Mouse (Mus musculus): ENCODE data around the gene Cyp2c23. TPM values are rescaled to one million over a fixed set of nuclear protein-coding genes. Genes with fewer than 3 reads are reported as not detected.

Gene Cyp2c23
- polyA plus RNA-seq, 1 experiment from 2014 or later: not detected

DNA sequence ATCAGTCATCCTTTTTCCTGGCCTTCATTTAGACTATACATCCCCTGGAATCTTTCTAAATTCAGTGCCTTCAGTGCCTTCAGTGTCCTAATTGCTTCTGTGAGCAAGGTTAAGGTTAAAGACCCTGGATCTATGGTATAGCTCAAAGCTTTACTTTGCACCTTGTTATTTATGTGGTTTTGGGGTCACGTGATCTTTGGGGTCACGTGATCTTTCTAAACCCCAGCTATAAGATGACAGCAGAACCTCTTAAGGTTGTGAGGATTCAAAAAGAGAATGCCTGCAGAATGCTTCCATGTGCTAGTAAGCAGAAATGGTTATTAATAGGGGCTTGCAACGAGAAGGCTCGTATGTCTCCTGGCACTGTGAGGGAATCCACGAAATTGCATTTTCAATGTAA lies 4.4 kb upstream of the Cyp2c23 start:
- DNase-seq (ENCODE audit: low spot score) (no peak), ATAC-seq (replicated peaks; ENCODE audit: low FRiP score, low TSS enrichment, low read depth) (no peak)
- Histone ChIP-seq H3K27me3 (replicated peaks; ENCODE audit: control insufficient read depth, insufficient read depth, low read length) (no peaks in the 10 kb centered on the region), H3K4me2 (ENCODE audit: low read length) (no peak overlapping the region), H3K9me3 (ENCODE audit: control insufficient read depth, low read length) (no peaks in the 10 kb centered on the region), H3K36me3 (ENCODE audit: control insufficient read depth, insufficient read depth, low read length) (peaks cover 34% of the 10 kb centered on the region), H3K4me3 (ENCODE audit: low read depth, low read length) (no peak overlapping the region), H3K27ac (ENCODE audit: low read depth) (no peak overlapping the region), H3K9ac (ENCODE audit: low read length) (no peak overlapping the region), H3K4me1 (replicated peaks; ENCODE audit: control insufficient read depth, insufficient read depth, low read length) (no peaks in the 10 kb centered on the region)
- 92% methylated on average over 5 of the region's 5 CpGs for WGBS

DNA sequence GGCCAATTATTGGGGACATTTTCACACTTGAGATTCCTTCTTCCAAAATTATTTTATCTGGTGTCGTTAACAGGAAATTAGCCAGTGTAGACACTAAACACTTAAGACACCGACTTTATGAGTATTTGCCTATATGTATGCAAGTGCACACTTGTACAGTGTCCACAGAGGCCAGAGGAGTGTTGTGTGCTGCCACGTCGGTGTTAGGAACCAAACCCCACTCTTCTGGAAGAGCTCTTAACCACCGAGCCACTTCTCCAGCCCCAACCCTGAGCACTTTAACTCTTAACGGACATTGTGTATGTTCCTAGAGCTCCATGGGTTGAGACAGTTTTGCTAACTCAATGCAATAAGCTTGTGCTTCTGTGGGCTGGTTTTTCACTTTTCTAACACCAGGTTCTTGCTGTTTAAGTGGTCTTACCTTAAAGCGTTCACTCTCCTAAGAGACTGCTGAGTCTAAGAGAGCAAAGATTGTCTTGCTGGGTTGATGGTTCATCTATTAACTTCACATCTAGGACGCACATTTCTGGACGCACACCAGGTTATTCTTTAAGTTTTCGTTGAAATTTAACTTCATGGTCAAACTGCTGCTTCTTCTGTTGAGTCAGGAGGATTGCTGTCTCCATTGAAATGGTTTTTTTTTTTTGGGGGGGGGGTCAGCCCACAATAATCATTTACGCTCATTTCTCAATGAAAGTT lies 3.2 kb upstream of the Cyp2c23 start:
- H3K4me3 ChIP-seq (ENCODE audit: low read depth, low read length): no peak overlapping the region
- DNase-seq (ENCODE audit: low spot score): no peak
- H3K9me3 ChIP-seq (ENCODE audit: control insufficient read depth, low read length): no peaks in the 10 kb centered on the region
- no peak for ATAC-seq (replicated peaks; ENCODE audit: low FRiP score, low TSS enrichment, low read depth)
- H3K27ac ChIP-seq (ENCODE audit: low read depth): no peak overlapping the region
- 85% methylated on average over 11 of the region's 11 CpGs for WGBS
- H3K36me3 ChIP-seq (ENCODE audit: control insufficient read depth, insufficient read depth, low read length): peaks cover 24% of the 10 kb centered on the region
- H3K4me2 ChIP-seq (ENCODE audit: low read length): no peak overlapping the region
- no peaks in the 10 kb centered on the region for H3K27me3 ChIP-seq (replicated peaks; ENCODE audit: control insufficient read depth, insufficient read depth, low read length)
- H3K9ac ChIP-seq (ENCODE audit: low read length): no peak overlapping the region
- no peaks in the 10 kb centered on the region for H3K4me1 ChIP-seq (replicated peaks; ENCODE audit: control insufficient read depth, insufficient read depth, low read length)

- Histone ChIP-seq H3K4me1 (replicated peaks; ENCODE audit: control insufficient read depth, insufficient read depth, low read length) (no peaks in the 10 kb centered on the region), H3K36me3 (ENCODE audit: control insufficient read depth, insufficient read depth, low read length) (peaks cover 3% of the 10 kb centered on the region; the same call in 1 of the 2 replicates), H3K9me3 (ENCODE audit: control insufficient read depth, low read length) (no peaks in the 10 kb centered on the region), H3K4me3 (ENCODE audit: low read depth, low read length) (no peak overlapping the region), H3K27ac (ENCODE audit: low read depth) (no peak overlapping the region), H3K27me3 (replicated peaks; ENCODE audit: control insufficient read depth, insufficient read depth, low read length) (no peaks in the 10 kb centered on the region), H3K9ac (ENCODE audit: low read length) (no peak overlapping the region), H3K4me2 (ENCODE audit: low read length) (no peak overlapping the region)
- DNase-seq (ENCODE audit: low spot score): no peak
- no peak for ATAC-seq (replicated peaks; ENCODE audit: low FRiP score, low TSS enrichment, low read depth)
- 80% methylated on average over 5 of the region's 5 CpGs for WGBS
Measured at GRCm38 (mm10) chr19:44030024-44030423, 1.0 kb upstream of the Cyp2c23 start.

DNA sequence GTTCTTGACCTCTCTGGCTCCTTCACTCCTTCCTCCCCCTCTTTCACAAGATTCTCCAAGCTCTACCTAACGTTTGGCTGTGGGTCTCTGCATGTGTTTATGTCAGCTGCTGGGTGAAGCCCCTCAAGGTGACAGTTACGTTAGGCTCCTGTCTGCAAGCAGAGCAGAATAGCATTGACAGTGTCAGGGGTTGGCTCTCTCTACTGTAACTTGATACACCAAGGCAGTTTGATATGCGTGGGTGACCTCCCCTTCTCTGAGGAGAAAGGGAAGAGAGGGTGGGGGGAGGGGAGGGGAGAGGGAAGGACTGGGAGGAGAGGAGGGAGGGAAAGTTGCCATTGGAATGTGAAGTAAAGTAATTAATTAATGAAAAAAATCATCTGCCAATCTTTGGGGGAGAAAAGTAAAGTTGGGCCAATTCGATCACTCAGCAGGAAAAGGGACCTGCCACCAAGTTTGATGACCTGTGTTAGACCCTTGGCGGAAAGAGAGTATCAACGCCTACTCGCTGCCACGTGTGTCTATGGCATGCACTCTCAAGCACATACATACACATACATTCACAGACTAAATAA lies 2.0 kb downstream of the Cyp2c23 start:
- WGBS: 61% methylated on average over 8 of the region's 8 CpGs
- Histone ChIP-seq H3K27ac (ENCODE audit: low read depth) (no peak overlapping the region), H3K4me3 (ENCODE audit: low read depth, low read length) (no peak overlapping the region), H3K4me1 (replicated peaks; ENCODE audit: control insufficient read depth, insufficient read depth, low read length) (no peaks in the 10 kb centered on the region), H3K9me3 (ENCODE audit: control insufficient read depth, low read length) (no peaks in the 10 kb centered on the region), H3K27me3 (replicated peaks; ENCODE audit: control insufficient read depth, insufficient read depth, low read length) (no peaks in the 10 kb centered on the region), H3K9ac (ENCODE audit: low read length) (no peak overlapping the region), H3K36me3 (ENCODE audit: control insufficient read depth, insufficient read depth, low read length) (no peaks in the 10 kb centered on the region), H3K4me2 (ENCODE audit: low read length) (no peak overlapping the region)
- no peak for DNase-seq (ENCODE audit: low spot score)
- ATAC-seq (replicated peaks; ENCODE audit: low FRiP score, low TSS enrichment, low read depth): no peak

DNA sequence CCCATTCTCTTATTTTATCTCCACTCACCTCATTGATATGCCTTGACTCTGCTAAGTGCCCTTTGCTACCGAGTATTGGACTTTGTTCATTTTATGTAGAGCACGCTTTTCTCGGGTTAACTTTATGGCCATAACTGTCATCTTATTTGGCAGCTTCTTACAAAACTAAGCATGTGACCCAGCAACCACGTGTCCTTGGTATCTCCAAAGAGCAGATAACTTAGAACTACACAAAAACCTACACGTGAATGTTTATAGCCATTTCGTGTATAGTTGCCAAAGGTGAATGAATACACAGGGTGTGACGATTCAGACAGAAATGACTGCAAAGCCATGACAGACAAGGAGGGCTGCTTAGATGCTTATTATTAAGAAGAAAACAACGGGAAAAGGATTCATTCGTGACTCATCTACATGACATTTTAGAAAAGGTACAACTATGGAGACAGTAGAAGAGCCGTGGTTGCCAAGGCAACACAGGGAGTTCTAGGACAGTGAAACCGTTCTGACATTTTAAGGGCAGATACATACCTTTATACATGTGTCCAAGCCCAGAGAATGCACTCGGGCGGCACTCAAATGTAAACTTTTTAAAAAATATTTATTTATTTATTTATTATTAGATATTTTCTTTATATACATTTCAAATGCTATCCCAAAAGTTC lies 4.0 kb downstream of the Cyp2c23 start:
- no peak overlapping the region for H3K9ac ChIP-seq (ENCODE audit: low read length)
- no peaks in the 10 kb centered on the region for H3K9me3 ChIP-seq (ENCODE audit: control insufficient read depth, low read length)
- 83% methylated on average over 13 of the region's 13 CpGs for WGBS
- H3K27ac ChIP-seq (ENCODE audit: low read depth): no peak overlapping the region
- H3K27me3 ChIP-seq (replicated peaks; ENCODE audit: control insufficient read depth, insufficient read depth, low read length): no peaks in the 10 kb centered on the region
- H3K4me3 ChIP-seq (ENCODE audit: low read depth, low read length): no peak overlapping the region
- no peaks in the 10 kb centered on the region for H3K4me1 ChIP-seq (replicated peaks; ENCODE audit: control insufficient read depth, insufficient read depth, low read length)
- no peaks in the 10 kb centered on the region for H3K36me3 ChIP-seq (ENCODE audit: control insufficient read depth, insufficient read depth, low read length)
- H3K4me2 ChIP-seq (ENCODE audit: low read length): no peak overlapping the region
- ATAC-seq (replicated peaks; ENCODE audit: low FRiP score, low TSS enrichment, low read depth) (no peak), DNase-seq (ENCODE audit: low spot score) (no peak)

DNA sequence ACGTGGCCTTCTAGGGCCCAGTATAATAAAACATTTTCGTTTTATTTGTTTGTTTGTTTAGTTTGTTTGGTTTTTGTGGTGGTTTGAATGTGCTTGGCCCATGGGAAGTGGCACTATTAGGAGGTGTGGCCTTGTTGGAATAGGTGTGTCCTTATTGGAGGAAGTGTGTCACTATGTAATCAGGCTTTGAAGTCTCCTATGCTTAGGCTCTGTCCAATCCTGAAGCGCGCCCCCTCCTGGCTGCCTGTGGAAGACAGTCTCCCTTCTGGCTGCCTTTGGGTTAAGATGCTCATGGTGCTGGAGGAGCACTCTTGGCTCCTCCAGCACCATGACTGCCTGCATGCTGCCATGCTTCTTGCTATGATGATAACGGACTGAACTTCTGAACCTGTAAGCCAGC lies 5.9 kb downstream of the Cyp2c23 start:
- no peak for ATAC-seq (replicated peaks; ENCODE audit: low FRiP score, low TSS enrichment, low read depth)

GRCm38 (mm10) chr19:44021502-44021901 lies 7.5 kb downstream of the Cyp2c23 start:
- DNase-seq (ENCODE audit: low spot score): no peak
- Histone ChIP-seq H3K9me3 (ENCODE audit: control insufficient read depth, low read length) (no peaks in the 10 kb centered on the region), H3K27me3 (replicated peaks; ENCODE audit: control insufficient read depth, insufficient read depth, low read length) (no peaks in the 10 kb centered on the region), H3K9ac (ENCODE audit: low read length) (no peak overlapping the region), H3K4me1 (replicated peaks; ENCODE audit: control insufficient read depth, insufficient read depth, low read length) (no peaks in the 10 kb centered on the region), H3K27ac (ENCODE audit: low read depth) (no peak overlapping the region), H3K4me2 (ENCODE audit: low read length) (no peak overlapping the region), H3K4me3 (ENCODE audit: low read depth, low read length) (no peak overlapping the region), H3K36me3 (ENCODE audit: control insufficient read depth, insufficient read depth, low read length) (no peaks in the 10 kb centered on the region)
- 84% methylated on average over 4 of the region's 4 CpGs for WGBS
- ATAC-seq (replicated peaks; ENCODE audit: low FRiP score, low TSS enrichment, low read depth): no peak

More for the DNA sequence above, 5.9 kb downstream of the Cyp2c23 start:
- Histone ChIP-seq H3K36me3 (ENCODE audit: control insufficient read depth, insufficient read depth, low read length) (no peaks in the 10 kb centered on the region), H3K27me3 (replicated peaks; ENCODE audit: control insufficient read depth, insufficient read depth, low read length) (no peaks in the 10 kb centered on the region), H3K27ac (ENCODE audit: low read depth) (no peak overlapping the region), H3K9me3 (ENCODE audit: control insufficient read depth, low read length) (no peaks in the 10 kb centered on the region), H3K9ac (ENCODE audit: low read length) (no peak overlapping the region), H3K4me2 (ENCODE audit: low read length) (no peak overlapping the region), H3K4me3 (ENCODE audit: low read depth, low read length) (no peak overlapping the region), H3K4me1 (replicated peaks; ENCODE audit: control insufficient read depth, insufficient read depth, low read length) (no peaks in the 10 kb centered on the region)
- DNase-seq (ENCODE audit: low spot score): no peak
- 61% methylated on average over 5 of the region's 5 CpGs for WGBS

DNA sequence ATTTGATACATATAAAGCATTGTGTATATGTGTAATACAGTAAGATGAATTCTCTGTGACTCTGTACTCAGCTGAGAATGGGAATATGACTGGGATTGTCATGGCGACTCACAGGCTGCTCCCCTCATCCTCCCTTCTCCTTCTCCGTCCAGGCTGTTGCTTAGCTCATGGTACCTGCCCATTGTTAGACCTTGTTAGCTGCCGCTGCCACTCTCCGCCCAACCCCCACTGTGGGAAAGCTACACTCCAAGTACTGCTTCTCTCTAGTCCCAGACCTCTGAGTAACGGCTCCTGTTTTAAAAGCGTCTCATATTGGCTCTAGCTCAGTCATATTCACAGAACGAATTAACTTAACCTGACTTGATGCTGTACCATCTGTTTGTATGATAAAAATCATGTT lies 9.3 kb downstream of the Cyp2c23 start:
- DNase-seq (ENCODE audit: low spot score): no peak
- Histone ChIP-seq H3K27me3 (replicated peaks; ENCODE audit: control insufficient read depth, insufficient read depth, low read length) (no peaks in the 10 kb centered on the region), H3K4me2 (ENCODE audit: low read length) (no peak overlapping the region), H3K36me3 (ENCODE audit: control insufficient read depth, insufficient read depth, low read length) (no peaks in the 10 kb centered on the region), H3K9me3 (ENCODE audit: control insufficient read depth, low read length) (no peaks in the 10 kb centered on the region), H3K27ac (ENCODE audit: low read depth) (no peak overlapping the region), H3K9ac (ENCODE audit: low read length) (no peak overlapping the region), H3K4me3 (ENCODE audit: low read depth, low read length) (no peak overlapping the region), H3K4me1 (replicated peaks; ENCODE audit: control insufficient read depth, insufficient read depth, low read length) (no peaks in the 10 kb centered on the region)
- no peak for ATAC-seq (replicated peaks; ENCODE audit: low FRiP score, low TSS enrichment, low read depth)
- WGBS: 64% methylated on average over 7 of the region's 7 CpGs
